Mouse (Mus musculus) megakaryocyte progenitor cell, adult 5-6 weeks (primary cell): ENCODE measurements around the gene Acod1. TPM values are rescaled to one million over a fixed set of nuclear protein-coding genes. Genes with fewer than 3 reads are reported as not detected.
A peak's percentile ranks its signal among the peaks of the same experiment; 100 is the strongest.

Experiments
- ATAC-seq: replicated peaks from 2 replicates; pipeline ENCODE4 v1.8.0; 2016; ENCODE audit warnings: mild to moderate bottlenecking, moderate TSS enrichment, inconsistent platforms; ENCODE audit not compliant: poor library complexity
- total RNA-seq, 2 experiments: library from RNA; stranded (forward) in 1 of 2; stranded (reverse) in 1 of 2; fragments of 157-497, 149-512 nt in 1 of 2; fragments of 200-1000 nt in 1 of 2; gene quantifications; 2 replicates each; pipeline versions ENCODE4 v1.2.3 to v1.2.4; 2015 to 2017

The Acod1 gene
- total RNA-seq, 2 experiments from 2014 or later = 0.20 to 0.46 TPM

- ATAC-seq = no peak
These were observed 24.7 kb downstream of the Acod1 start for GRCm38 (mm10) chr14:103071471-103071870.

GRCm38 (mm10) chr14:103072731-103073130 lies 26.0 kb downstream of the Acod1 start:
- no peak for ATAC-seq

GRCm38 (mm10) chr14:103073825-103074224 lies 27.0 kb downstream of the Acod1 start:
- no peak for ATAC-seq

- ATAC-seq = no peak
These were observed 28.4 kb downstream of the Acod1 start for GRCm38 (mm10) chr14:103075166-103075565.

- peak; percentile 49; the same call in 1 of the 2 replicates for ATAC-seq
These were observed 30.7 kb downstream of the Acod1 start for GRCm38 (mm10) chr14:103077272-103078005.

GRCm38 (mm10) chr14:103078006-103078912 lies 31.5 kb downstream of the Acod1 start:
- ATAC-seq = 0 out of 2 replicates have a peak, but pooled peaks have one; percentile 24

- no peak for ATAC-seq
These were observed 32.6 kb downstream of the Acod1 start for GRCm38 (mm10) chr14:103079209-103079977.

GRCm38 (mm10) chr14:103085840-103086533 lies 39.2 kb downstream of the Acod1 start:
- ATAC-seq = peak; percentile 27

- ATAC-seq = peak; percentile 72
These were observed 40.0 kb downstream of the Acod1 start for GRCm38 (mm10) chr14:103086671-103087324.

GRCm38 (mm10) chr14:103087846-103088245 lies 41.1 kb downstream of the Acod1 start:
- ATAC-seq = no peak

GRCm38 (mm10) chr14:103088624-103089023 lies 41.8 kb downstream of the Acod1 start:
- ATAC-seq = peak; percentile 65

GRCm38 (mm10) chr14:103093236-103093635 lies 46.5 kb downstream of the Acod1 start:
- no peak for ATAC-seq

GRCm38 (mm10) chr14:103093670-103094069 lies 46.9 kb downstream of the Acod1 start:
- ATAC-seq = no peak

- ATAC-seq = no peak
These were observed 48.3 kb downstream of the Acod1 start for GRCm38 (mm10) chr14:103095036-103095435.

GRCm38 (mm10) chr14:103095826-103096225 lies 49.0 kb downstream of the Acod1 start:
- no peak for ATAC-seq

- ATAC-seq = no peak
These were observed 49.8 kb downstream of the Acod1 start for GRCm38 (mm10) chr14:103096621-103097020.

- no peak for ATAC-seq
These were observed 51.4 kb downstream of the Acod1 start for GRCm38 (mm10) chr14:103098213-103098586.

- peak; percentile 72 for ATAC-seq
These were observed 51.9 kb downstream of the Acod1 start for GRCm38 (mm10) chr14:103098587-103099235.

- ATAC-seq = peak; percentile 82
These were observed 52.6 kb downstream of the Acod1 start, which contains the start of gene Fbxl3 for GRCm38 (mm10) chr14:103099238-103099933. TSS of gene Fbxl3 (minus strand) at chr14:103099566.
